ENCODE assay signal across 8 mouse cellular contexts in the genomic region with DNA sequence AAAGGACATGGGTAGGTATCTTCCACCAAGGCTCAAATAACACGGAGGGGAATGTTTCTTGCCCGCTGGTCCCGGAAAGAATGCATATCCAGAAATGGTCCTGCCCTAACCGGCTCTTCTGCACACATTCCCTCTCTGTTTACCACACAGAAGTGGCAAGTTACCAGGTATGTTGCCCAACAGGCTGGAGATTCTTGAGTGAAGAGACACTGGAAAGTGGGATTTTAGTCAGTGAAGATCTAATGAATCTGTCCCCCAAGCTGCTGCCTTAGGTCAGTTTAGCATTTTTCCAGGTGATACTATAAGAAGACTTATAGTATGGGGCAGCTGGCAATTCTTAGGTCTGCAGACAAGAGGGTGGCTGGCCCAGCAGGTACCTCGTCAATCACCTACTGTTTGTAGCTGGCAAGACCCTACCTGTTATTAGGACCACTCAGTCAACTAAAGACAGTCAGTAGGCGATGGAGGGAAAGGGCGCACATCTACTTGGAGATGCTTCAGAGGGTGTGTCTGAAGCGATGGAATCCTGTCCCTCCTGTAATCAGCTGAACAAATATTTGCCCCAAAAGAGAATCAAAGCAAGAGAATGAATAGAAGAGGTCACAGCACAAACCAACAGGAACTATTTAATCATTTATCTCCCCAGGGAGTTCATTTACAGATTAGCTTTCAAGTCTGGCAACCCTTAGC. TPM values are rescaled to one million over a fixed set of nuclear protein-coding genes. Genes with fewer than 3 reads are reported as not detected.
DNase-seq lines count a peak whose midpoint lies in the region; ATAC-seq and TF ChIP-seq lines count a peak whose summit lies in the region.

No protein-coding gene starts in this region.

- H3K27ac ChIP-seq in layer of hippocampus, adult 2 months, result peak overlapping the region; percentile 100
- peak overlapping the region; percentile 82 for H3K27ac ChIP-seq in cortical plate, adult 2 months (ENCODE audit: insufficient read depth, low read length)
- no peak overlapping the region for H3K27ac ChIP-seq in intestine, embryonic 14.5 days (ENCODE audit: low read depth)
- H3K27ac ChIP-seq in midbrain, embryonic 11.5 days (ENCODE audit: low read depth, low read length), result no peak overlapping the region

- peak overlapping the region; percentile 73 for H3K4me2 ChIP-seq in intestine, embryonic 14.5 days (ENCODE audit: low read length)
- peak overlapping the region; percentile 52 for H3K4me2 ChIP-seq in midbrain, embryonic 11.5 days

- no peak overlapping the region for H3K9ac ChIP-seq in intestine, embryonic 14.5 days (ENCODE audit: low read length)
- H3K9ac ChIP-seq in midbrain, embryonic 11.5 days (ENCODE audit: low read length), result no peak overlapping the region

- 74% methylated on average over 8 of the region's 8 CpGs for WGBS in intestine, embryonic 14.5 days
- 88% methylated on average over 8 of the region's 8 CpGs for WGBS in midbrain, embryonic 11.5 days

- H3K36me3 ChIP-seq in intestine, embryonic 14.5 days (ENCODE audit: control insufficient read depth, insufficient read depth, low read length), result no peaks in the 10 kb centered on the region
- peaks cover 2% of the 10 kb centered on the region; the same call in 1 of the 2 replicates for H3K36me3 ChIP-seq in midbrain, embryonic 11.5 days (ENCODE audit: control insufficient read depth, insufficient read depth, low read length)

- no peak for ATAC-seq in intestine, embryonic 14.5 days (replicated peaks; ENCODE audit: low FRiP score, low TSS enrichment, low read depth)
- no peak for ATAC-seq in midbrain, embryonic 11.5 days (ENCODE audit: low FRiP score)
- ATAC-seq in monocyte, adult 5-6 weeks (replicated peaks; ENCODE audit: insufficient number of reproducible peaks, low FRiP score, low TSS enrichment, poor library complexity, severe bottlenecking), result no peak

- H3K4me3 ChIP-seq in layer of hippocampus, adult 2 months, result peak overlapping the region; percentile 100
- H3K4me3 ChIP-seq in cortical plate, adult 2 months (ENCODE audit: insufficient read depth, low read length), result peak overlapping the region; percentile 85
- H3K4me3 ChIP-seq in intestine, embryonic 14.5 days (ENCODE audit: low read depth, low read length), result peak overlapping the region; percentile 71; the same call in 1 of the 2 replicates
- H3K4me3 ChIP-seq in midbrain, embryonic 11.5 days (ENCODE audit: low read depth, low read length), result peak overlapping the region; percentile 69; the same call in 1 of the 2 replicates

- DNase-seq in layer of hippocampus, adult 2 months (ENCODE audit: low spot score in 2 of 2), result no peak
- DNase-seq in layer of hippocampus, adult 9-10 months (ENCODE audit: low spot score), result no peak
- no peak for DNase-seq in intestine, embryonic 14.5 days (ENCODE audit: low spot score)
- DNase-seq in midbrain, embryonic 11.5 days (ENCODE audit: low spot score, missing footprints), result peak; percentile 61
- DNase-seq in embryo, embryonic 10 days (ENCODE audit: low spot score), result no peak
- no peak for DNase-seq in adrenal gland, postnatal 14 days

- no peaks in the 10 kb centered on the region for H3K27me3 ChIP-seq in intestine, embryonic 14.5 days (replicated peaks; ENCODE audit: control insufficient read depth, insufficient read depth, low read length)
- no peaks in the 10 kb centered on the region for H3K27me3 ChIP-seq in midbrain, embryonic 11.5 days (ENCODE audit: control insufficient read depth, insufficient read depth, low read length)

- peaks cover 15% of the 10 kb centered on the region for H3K4me1 ChIP-seq in cortical plate, adult 2 months (ENCODE audit: control insufficient read depth, insufficient read depth, low read length)
- peaks cover 36% of the 10 kb centered on the region for H3K4me1 ChIP-seq in intestine, embryonic 14.5 days (replicated peaks; ENCODE audit: control insufficient read depth, insufficient read depth, low read length)
- H3K4me1 ChIP-seq in midbrain, embryonic 11.5 days (ENCODE audit: control insufficient read depth, insufficient read depth, low read length), result peaks cover 35% of the 10 kb centered on the region

- TF ChIP-seq POLR2A in cortical plate, adult 2 months (IDR thresholded peaks at IDR 0.05; ENCODE audit: extremely low read depth, insufficient read depth, low read length), result no peak

- H3K9me3 ChIP-seq in intestine, embryonic 14.5 days (ENCODE audit: control insufficient read depth, low read length), result no peaks in the 10 kb centered on the region
- no peaks in the 10 kb centered on the region for H3K9me3 ChIP-seq in midbrain, embryonic 11.5 days (ENCODE audit: control insufficient read depth, low read length)

- no peak for TF ChIP-seq CTCF in layer of hippocampus, adult 2 months (conservative IDR thresholded peaks at IDR 0.05)
- no peak for TF ChIP-seq CTCF in cortical plate, adult 2 months (IDR thresholded peaks at IDR 0.05; ENCODE audit: extremely low read depth, insufficient read depth, low read length)

RNA-seq across cellular contexts. Expression of a gene that starts 4.1 kb away (rescaled TPM):
- 100 to 1,000 TPM; 129 to 134 TPM for total RNA-seq in layer of hippocampus, adult 2 months (2021)
- 99.2 and 105 TPM in 2 replicates for polyA plus RNA-seq in cortical plate, adult 2 months (2012; rRNA removed)
- 75.0 and 76.8 TPM in 2 replicates for polyA plus RNA-seq in intestine, embryonic 14.5 days (2014; fragmentation: Nextera tagmentation; extraction: Ambion mirVana)
- 120 and 125 TPM in 2 replicates for polyA plus RNA-seq in midbrain, embryonic 11.5 days (2014; fragmentation: Nextera tagmentation; extraction: Ambion mirVana)
- 64.3 and 72.4 TPM in 2 replicates for total RNA-seq in adrenal gland, postnatal 14 days (2021)
- 11.8 to 39.0 TPM (median 21.7 TPM) in 3 replicates for total RNA-seq in monocyte, adult 5-6 weeks (2017)

RNA-seq across cellular contexts. Expression of a gene that starts 20.3 kb away (rescaled TPM):
- total RNA-seq in layer of hippocampus, adult 2 months (2021), result 1 to 10 TPM; 2.0 to 2.2 TPM
- polyA plus RNA-seq in cortical plate, adult 2 months (2012; rRNA removed), result 1.5 and 1.8 TPM in 2 replicates
- 88.3 and 95.4 TPM in 2 replicates for polyA plus RNA-seq in intestine, embryonic 14.5 days (2014; fragmentation: Nextera tagmentation; extraction: Ambion mirVana)
- 166 and 187 TPM in 2 replicates for polyA plus RNA-seq in midbrain, embryonic 11.5 days (2014; fragmentation: Nextera tagmentation; extraction: Ambion mirVana)
- 16.6 and 20.3 TPM in 2 replicates for total RNA-seq in adrenal gland, postnatal 14 days (2021)
- 1.1 to 2.7 TPM (median 1.6 TPM) in 3 replicates for total RNA-seq in monocyte, adult 5-6 weeks (2017)

Comparison
In these comparisons a context has a peak if more than half of its experiments do, and no peak if none do; other contexts are left out.
1. H3K27ac ChIP-seq: peak in layer of hippocampus, adult 2 months (single experiment) and cortical plate, adult 2 months (single experiment); none in intestine, embryonic 14.5 days (single experiment) and midbrain, embryonic 11.5 days (single experiment).
2. Peak in every context shown above with its lines, with median percentiles within 50 percentile points of each other: H3K4me3 ChIP-seq.